Mouse (Mus musculus): ENCODE results near the gene Lonp2. TPM values are rescaled to one million over a fixed set of nuclear protein-coding genes. Genes with fewer than 3 reads are reported as not detected.

The Lonp2 gene
- polyA plus RNA-seq, 1 experiment from 2014 or later = 85.5 TPM

DNA sequence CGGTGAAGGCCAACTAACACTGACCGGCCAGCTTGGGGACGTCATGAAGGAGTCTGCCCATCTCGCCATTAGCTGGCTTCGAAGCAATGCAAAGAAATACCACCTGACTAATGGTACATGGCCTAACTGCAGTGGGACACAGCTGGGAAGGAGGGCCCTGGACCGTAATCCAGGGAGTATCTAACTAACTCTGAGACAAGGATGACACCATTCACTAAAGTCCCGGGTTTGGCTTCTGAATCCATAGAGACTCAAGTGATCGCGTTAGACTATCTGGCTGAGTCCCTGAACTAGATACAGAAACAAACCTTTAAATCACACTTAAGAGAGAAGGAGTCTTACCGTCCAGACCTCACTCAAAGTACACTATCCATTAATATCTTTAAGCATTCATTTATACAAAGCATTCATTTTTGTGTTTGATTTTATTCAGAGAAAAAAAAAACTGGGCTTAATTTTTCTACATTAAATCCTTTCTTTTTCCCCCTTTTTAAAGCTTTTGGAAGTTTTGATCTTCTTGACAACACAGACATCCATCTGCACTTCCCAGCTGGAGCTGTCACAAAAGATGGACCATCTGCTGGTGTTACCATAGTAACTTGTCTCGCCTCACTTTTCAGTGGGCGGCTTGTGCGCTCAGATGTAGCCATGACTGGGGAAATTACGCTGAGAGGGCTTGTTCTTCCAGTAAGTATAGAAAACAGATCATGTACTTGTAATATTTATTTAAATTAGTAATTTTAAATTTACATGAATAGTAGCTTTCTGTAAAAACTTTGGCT lies 89.8 kb downstream of the Lonp2 start:
- peak overlapping the region; percentile 8; the same call in 1 of the 2 replicates for H3K4me2 ChIP-seq (ENCODE audit: low read length)
- ATAC-seq = peak; percentile 94

GRCm38 (mm10) chr8:86718332-86718994 lies 94.6 kb downstream of the Lonp2 start:
- no peaks in the 10 kb centered on the region for H3K27me3 ChIP-seq (replicated peaks; ENCODE audit: control insufficient read depth, insufficient read depth, low read length)
- no peaks in the 10 kb centered on the region for H3K9me3 ChIP-seq (ENCODE audit: control insufficient read depth, low read length)
- H3K9ac ChIP-seq (replicated peaks; ENCODE audit: low read depth, low read length) = no peak overlapping the region
- H3K4me3 ChIP-seq (replicated peaks; ENCODE audit: low read length) = no peak overlapping the region
- H3K36me3 ChIP-seq (ENCODE audit: control insufficient read depth, insufficient read depth) = peaks cover 5% of the 10 kb centered on the region; the same call in 1 of the 2 replicates
- H3K27ac ChIP-seq (ENCODE audit: low read length) = no peak overlapping the region
- WGBS = 75% methylated on average over 2 of the region's 2 CpGs
- peaks cover 11% of the 10 kb centered on the region for H3K4me1 ChIP-seq (replicated peaks; ENCODE audit: control insufficient read depth, insufficient read depth, low read length)
- H3K4me2 ChIP-seq (ENCODE audit: low read length) = no peak overlapping the region
- ATAC-seq = no peak

More for the DNA sequence above, 89.8 kb downstream of the Lonp2 start:
- no peak overlapping the region for H3K9ac ChIP-seq (replicated peaks; ENCODE audit: low read depth, low read length)
- H3K27me3 ChIP-seq (replicated peaks; ENCODE audit: control insufficient read depth, insufficient read depth, low read length) = no peaks in the 10 kb centered on the region
- peaks cover 26% of the 10 kb centered on the region for H3K4me1 ChIP-seq (replicated peaks; ENCODE audit: control insufficient read depth, insufficient read depth, low read length)
- H3K4me3 ChIP-seq (replicated peaks; ENCODE audit: low read length) = no peak overlapping the region
- peak overlapping the region; percentile 94 for H3K27ac ChIP-seq (ENCODE audit: low read length)
- WGBS = 47% methylated on average over 14 of the region's 14 CpGs
- H3K9me3 ChIP-seq (ENCODE audit: control insufficient read depth, low read length) = no peaks in the 10 kb centered on the region
- peaks cover 2% of the 10 kb centered on the region; the same call in 1 of the 2 replicates for H3K36me3 ChIP-seq (ENCODE audit: control insufficient read depth, insufficient read depth)

GRCm38 (mm10) chr8:86719368-86719767 lies 95.5 kb downstream of the Lonp2 start:
- no peaks in the 10 kb centered on the region for H3K9me3 ChIP-seq (ENCODE audit: control insufficient read depth, low read length)
- no peak overlapping the region for H3K4me2 ChIP-seq (ENCODE audit: low read length)
- H3K27ac ChIP-seq (ENCODE audit: low read length) = no peak overlapping the region
- WGBS = 90% methylated on average over 1 of the region's 1 CpGs
- H3K9ac ChIP-seq (replicated peaks; ENCODE audit: low read depth, low read length) = no peak overlapping the region
- H3K36me3 ChIP-seq (ENCODE audit: control insufficient read depth, insufficient read depth) = peaks cover 5% of the 10 kb centered on the region; the same call in 1 of the 2 replicates
- H3K4me3 ChIP-seq (replicated peaks; ENCODE audit: low read length) = no peak overlapping the region
- ATAC-seq = no peak
- H3K4me1 ChIP-seq (replicated peaks; ENCODE audit: control insufficient read depth, insufficient read depth, low read length) = peaks cover 7% of the 10 kb centered on the region
- no peaks in the 10 kb centered on the region for H3K27me3 ChIP-seq (replicated peaks; ENCODE audit: control insufficient read depth, insufficient read depth, low read length)

DNA sequence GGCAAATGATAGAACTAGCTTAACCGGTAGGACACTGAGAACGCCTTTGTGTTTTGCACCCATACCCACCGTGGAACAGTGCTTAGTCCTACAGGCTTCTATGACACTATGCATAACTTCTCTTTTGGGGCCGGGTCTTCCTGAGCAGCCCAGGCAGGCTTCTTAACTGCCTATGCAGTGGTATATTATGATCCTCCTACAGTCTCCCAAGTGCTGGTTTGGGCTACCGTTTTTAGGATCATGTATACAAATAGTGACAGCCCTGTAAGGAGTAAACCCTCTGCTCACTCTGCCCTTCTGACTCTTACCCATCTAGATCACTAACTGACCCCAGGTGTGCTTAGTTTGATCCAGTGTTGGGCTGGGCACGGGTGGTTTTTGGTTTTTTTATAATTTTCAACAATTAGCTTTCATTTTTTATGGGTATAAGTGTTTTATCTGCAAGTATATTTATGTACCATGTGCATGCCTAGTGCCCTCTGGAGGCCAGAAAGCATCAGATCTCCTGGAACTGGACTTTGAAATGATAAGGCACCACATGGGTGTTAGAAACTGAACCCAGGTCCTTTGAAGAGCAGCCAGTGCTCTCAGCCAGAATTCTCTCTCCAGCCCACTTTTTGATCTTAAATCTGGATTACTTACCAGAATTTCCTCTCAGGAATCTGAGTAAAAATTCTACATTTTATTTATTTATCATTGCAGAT lies 97.1 kb downstream of the Lonp2 start:
- Histone ChIP-seq H3K36me3 (ENCODE audit: control insufficient read depth, insufficient read depth) (peaks cover 2% of the 10 kb centered on the region; the same call in 1 of the 2 replicates), H3K4me2 (ENCODE audit: low read length) (no peak overlapping the region), H3K4me3 (replicated peaks; ENCODE audit: low read length) (no peak overlapping the region), H3K4me1 (replicated peaks; ENCODE audit: control insufficient read depth, insufficient read depth, low read length) (no peaks in the 10 kb centered on the region), H3K27ac (ENCODE audit: low read length) (no peak overlapping the region), H3K9me3 (ENCODE audit: control insufficient read depth, low read length) (no peaks in the 10 kb centered on the region), H3K27me3 (replicated peaks; ENCODE audit: control insufficient read depth, insufficient read depth, low read length) (no peaks in the 10 kb centered on the region), H3K9ac (replicated peaks; ENCODE audit: low read depth, low read length) (no peak overlapping the region)
- no peak for ATAC-seq
- 95% methylated on average over 6 of the region's 6 CpGs for WGBS

DNA sequence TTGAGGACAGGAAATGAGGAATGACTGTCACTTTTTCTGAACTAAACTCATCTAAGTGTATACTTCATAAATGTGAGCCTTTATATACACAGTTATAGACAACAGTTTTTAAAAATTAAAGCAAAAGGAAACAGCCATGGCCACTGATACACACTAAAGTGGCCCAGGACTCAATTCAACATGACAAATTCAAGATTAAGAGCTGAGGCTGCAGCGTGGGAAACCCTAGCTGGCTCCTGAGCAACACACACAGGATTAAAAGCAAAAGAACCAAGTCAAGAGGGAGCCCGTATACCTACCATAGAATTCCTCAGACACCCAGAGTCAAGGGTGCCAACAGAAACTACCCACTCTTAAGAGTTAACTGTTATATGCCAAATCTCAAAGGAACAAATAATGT lies 97.6 kb downstream of the Lonp2 start:
- no peak overlapping the region for H3K9ac ChIP-seq (replicated peaks; ENCODE audit: low read depth, low read length)
- H3K4me3 ChIP-seq (replicated peaks; ENCODE audit: low read length) = no peak overlapping the region
- H3K36me3 ChIP-seq (ENCODE audit: control insufficient read depth, insufficient read depth) = peaks cover 2% of the 10 kb centered on the region; the same call in 1 of the 2 replicates
- H3K4me2 ChIP-seq (ENCODE audit: low read length) = no peak overlapping the region
- WGBS = 94% methylated on average over 2 of the region's 2 CpGs
- no peaks in the 10 kb centered on the region for H3K9me3 ChIP-seq (ENCODE audit: control insufficient read depth, low read length)
- ATAC-seq = no peak
- no peak overlapping the region for H3K27ac ChIP-seq (ENCODE audit: low read length)
- no peaks in the 10 kb centered on the region for H3K4me1 ChIP-seq (replicated peaks; ENCODE audit: control insufficient read depth, insufficient read depth, low read length)
- no peaks in the 10 kb centered on the region for H3K27me3 ChIP-seq (replicated peaks; ENCODE audit: control insufficient read depth, insufficient read depth, low read length)

DNA sequence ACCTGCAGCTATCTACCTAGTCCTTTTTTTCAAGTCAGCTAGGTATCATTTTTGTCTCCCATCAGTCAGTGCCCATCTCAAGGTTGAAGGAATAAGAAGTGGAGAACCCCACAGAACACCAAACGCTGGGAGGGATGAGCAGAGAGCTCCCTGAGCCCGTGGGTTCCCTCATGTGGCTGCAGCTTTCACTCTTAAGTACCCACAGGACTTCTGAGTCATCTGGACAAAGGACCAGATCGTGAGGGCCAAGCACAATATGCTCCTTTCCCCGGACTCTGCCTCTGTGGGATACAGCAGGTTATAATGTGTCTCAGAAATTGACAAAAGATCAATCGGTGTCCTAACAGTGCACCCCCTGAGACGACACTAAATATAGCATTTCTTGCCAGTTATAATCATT lies 103.1 kb downstream of the Lonp2 start:
- no peaks in the 10 kb centered on the region for H3K9me3 ChIP-seq (ENCODE audit: control insufficient read depth, low read length)
- H3K4me1 ChIP-seq (replicated peaks; ENCODE audit: control insufficient read depth, insufficient read depth, low read length) = peaks cover 29% of the 10 kb centered on the region
- ATAC-seq = no peak
- H3K4me3 ChIP-seq (replicated peaks; ENCODE audit: low read length) = no peak overlapping the region
- no peaks in the 10 kb centered on the region for H3K27me3 ChIP-seq (replicated peaks; ENCODE audit: control insufficient read depth, insufficient read depth, low read length)
- peaks cover 2% of the 10 kb centered on the region; the same call in 1 of the 2 replicates for H3K36me3 ChIP-seq (ENCODE audit: control insufficient read depth, insufficient read depth)
- H3K27ac ChIP-seq (ENCODE audit: low read length) = no peak overlapping the region
- 65% methylated on average over 6 of the region's 6 CpGs for WGBS
- no peak overlapping the region for H3K9ac ChIP-seq (replicated peaks; ENCODE audit: low read depth, low read length)
- H3K4me2 ChIP-seq (ENCODE audit: low read length) = no peak overlapping the region

- H3K9me3 ChIP-seq (ENCODE audit: control insufficient read depth, low read length) = no peaks in the 10 kb centered on the region
- H3K4me3 ChIP-seq (replicated peaks; ENCODE audit: low read length) = no peak overlapping the region
- H3K4me2 ChIP-seq (ENCODE audit: low read length) = no peak overlapping the region
- H3K27me3 ChIP-seq (replicated peaks; ENCODE audit: control insufficient read depth, insufficient read depth, low read length) = no peaks in the 10 kb centered on the region
- no peak for ATAC-seq
- H3K9ac ChIP-seq (replicated peaks; ENCODE audit: low read depth, low read length) = no peak overlapping the region
- no peaks in the 10 kb centered on the region for H3K36me3 ChIP-seq (ENCODE audit: control insufficient read depth, insufficient read depth)
- no peak overlapping the region for H3K27ac ChIP-seq (ENCODE audit: low read length)
- H3K4me1 ChIP-seq (replicated peaks; ENCODE audit: control insufficient read depth, insufficient read depth, low read length) = peaks cover 29% of the 10 kb centered on the region
- 70% methylated on average over 19 of the region's 19 CpGs for WGBS
These were observed 104.5 kb downstream of the Lonp2 start for GRCm38 (mm10) chr8:86728224-86728950.

DNA sequence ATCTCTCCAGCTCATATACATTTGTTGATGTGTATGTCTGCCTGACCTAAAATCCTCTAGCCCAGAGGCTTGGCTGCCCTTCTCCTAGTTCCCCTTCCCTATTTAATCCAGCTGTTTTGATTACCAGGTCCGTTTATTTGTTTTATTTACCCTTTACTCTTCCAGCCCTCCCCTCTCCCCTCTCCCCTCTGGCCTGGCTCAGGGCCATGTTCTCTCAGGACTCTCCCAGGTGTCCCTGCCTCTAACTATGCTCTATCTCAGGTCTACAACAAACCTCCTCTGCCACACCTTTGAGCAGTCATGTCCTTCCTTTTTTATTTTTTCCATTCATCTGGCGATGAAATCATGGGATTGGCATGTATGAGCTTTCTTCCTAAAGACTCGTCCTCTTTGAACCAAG lies 106.5 kb downstream of the Lonp2 start:
- ATAC-seq = no peak
- H3K27ac ChIP-seq (ENCODE audit: low read length) = no peak overlapping the region; the same call in 1 of the 2 replicates
- H3K4me2 ChIP-seq (ENCODE audit: low read length) = no peak overlapping the region
- no peaks in the 10 kb centered on the region for H3K36me3 ChIP-seq (ENCODE audit: control insufficient read depth, insufficient read depth)
- 36% methylated on average over 3 of the region's 3 CpGs for WGBS
- no peak overlapping the region for H3K9ac ChIP-seq (replicated peaks; ENCODE audit: low read depth, low read length)
- no peaks in the 10 kb centered on the region for H3K27me3 ChIP-seq (replicated peaks; ENCODE audit: control insufficient read depth, insufficient read depth, low read length)
- no peaks in the 10 kb centered on the region for H3K9me3 ChIP-seq (ENCODE audit: control insufficient read depth, low read length)
- no peak overlapping the region for H3K4me3 ChIP-seq (replicated peaks; ENCODE audit: low read length)
- H3K4me1 ChIP-seq (replicated peaks; ENCODE audit: control insufficient read depth, insufficient read depth, low read length) = peaks cover 39% of the 10 kb centered on the region

Data from forebrain, embryonic 16.5 days (tissue).